Mouse (Mus musculus): ENCODE results near the gene Phb. TPM values are rescaled to one million over a fixed set of nuclear protein-coding genes. Genes with fewer than 3 reads are reported as not detected.

The Phb gene
- polyA plus RNA-seq, 1 experiment: 129 TPM

DNA sequence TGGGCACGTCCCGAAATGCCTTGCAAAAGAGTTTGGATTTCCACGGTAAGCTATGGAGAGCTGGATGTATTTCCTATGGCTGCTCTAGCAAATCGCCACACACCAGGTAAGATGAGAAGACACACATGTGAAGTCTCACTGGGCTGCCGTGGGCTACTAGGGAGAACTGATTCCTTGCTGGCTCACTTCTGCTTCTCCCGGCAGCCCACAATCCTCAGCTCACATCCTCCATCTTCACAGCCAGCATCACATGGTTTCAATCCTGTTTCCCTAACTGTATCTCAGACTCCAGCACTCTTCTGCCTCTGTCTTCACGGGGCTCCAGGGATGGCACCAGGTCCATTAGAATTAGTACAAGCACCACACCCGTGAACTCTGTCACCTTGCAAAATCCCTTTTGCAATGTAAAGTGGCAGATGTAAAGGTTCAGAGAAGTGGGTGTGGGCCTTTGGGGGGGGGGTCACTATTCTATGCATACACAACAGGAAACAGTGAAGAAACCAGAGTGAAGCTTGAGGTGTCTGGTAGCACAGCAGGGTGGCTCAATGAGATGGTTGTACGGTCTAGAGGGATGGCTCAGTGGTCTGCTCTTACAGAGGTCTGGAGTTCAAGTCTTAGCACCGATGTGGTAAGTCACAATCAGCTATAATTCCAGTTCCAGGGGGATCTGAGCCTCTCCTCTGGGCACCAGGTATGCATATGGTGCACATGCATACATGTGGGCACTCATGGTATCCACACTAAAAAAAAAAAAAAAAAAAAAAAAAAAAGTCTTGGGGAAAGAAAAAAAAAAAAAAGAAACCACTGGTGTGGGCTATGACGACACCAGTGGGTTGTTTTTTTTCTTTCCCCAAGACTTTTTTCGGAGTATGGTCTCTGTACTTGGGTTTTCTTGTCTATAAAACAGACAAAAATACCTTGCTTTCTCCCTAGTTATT is 37.5 kb downstream of the Phb start:
- no peak overlapping the region for H3K4me3 ChIP-seq (ENCODE audit: insufficient read depth, low read length)
- no peak for TF ChIP-seq POLR2A (IDR thresholded peaks at IDR 0.05; ENCODE audit: extremely low read depth, insufficient read depth, low read length)
- no peak for TF ChIP-seq CTCF (IDR thresholded peaks at IDR 0.05; ENCODE audit: extremely low read depth, insufficient read depth, low read length)
- no peak overlapping the region for H3K27ac ChIP-seq (ENCODE audit: insufficient read depth, low read length)
- no peaks in the 10 kb centered on the region; the same call in 1 of the 2 replicates for H3K4me1 ChIP-seq (ENCODE audit: control insufficient read depth, insufficient read depth, low read length)

DNA sequence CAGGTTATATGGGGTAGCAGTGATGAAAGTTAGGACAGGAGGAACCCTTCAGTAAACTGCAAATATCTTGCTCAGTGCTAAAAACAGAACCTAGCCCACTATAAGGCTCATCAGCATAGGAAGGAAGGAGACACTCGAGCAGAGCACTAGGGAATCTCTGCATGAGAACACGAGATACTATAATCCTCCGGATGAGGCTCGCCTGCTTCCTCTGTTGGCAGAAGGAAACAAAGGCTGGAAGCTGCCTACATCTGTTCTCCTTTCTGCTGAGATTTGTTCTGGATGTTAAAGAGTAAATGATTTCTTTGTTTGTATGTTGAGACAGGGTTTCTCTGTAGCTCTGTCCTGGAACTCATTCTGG is 38.2 kb downstream of the Phb start:
- Histone ChIP-seq H3K4me3 (ENCODE audit: insufficient read depth, low read length) (no peak overlapping the region), H3K4me1 (ENCODE audit: control insufficient read depth, insufficient read depth, low read length) (no peaks in the 10 kb centered on the region; the same call in 1 of the 2 replicates), H3K27ac (ENCODE audit: insufficient read depth, low read length) (no peak overlapping the region)
- TF ChIP-seq POLR2A (IDR thresholded peaks at IDR 0.05; ENCODE audit: extremely low read depth, insufficient read depth, low read length) (no peak), CTCF (IDR thresholded peaks at IDR 0.05; ENCODE audit: extremely low read depth, insufficient read depth, low read length) (no peak)

DNA sequence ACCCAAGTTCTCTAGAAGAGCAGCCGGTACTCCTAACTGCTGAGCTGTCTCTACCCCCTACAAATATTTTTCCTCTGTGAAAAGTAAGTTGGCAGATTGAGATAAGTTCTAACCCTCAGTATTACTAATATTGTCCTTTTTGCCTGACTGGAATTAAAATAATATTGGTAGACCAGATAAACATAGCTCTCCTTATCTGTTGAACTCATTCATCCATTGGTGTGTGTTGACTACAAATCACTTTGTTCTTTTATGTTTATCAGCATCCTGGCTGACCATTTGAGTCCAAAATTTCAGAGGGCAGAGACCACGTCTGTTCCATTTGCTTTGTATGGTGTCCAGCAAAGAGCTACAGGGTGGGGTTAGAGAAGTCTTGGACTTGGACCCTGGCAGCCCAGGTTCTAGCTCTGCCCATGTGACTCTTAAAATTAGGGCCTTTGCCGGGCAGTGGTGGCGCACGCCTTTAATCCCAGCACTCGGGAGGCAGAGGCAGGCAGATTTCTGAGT is 42.8 kb downstream of the Phb start:
- H3K4me1 ChIP-seq (ENCODE audit: control insufficient read depth, insufficient read depth, low read length): no peaks in the 10 kb centered on the region; the same call in 1 of the 2 replicates
- TF ChIP-seq POLR2A (IDR thresholded peaks at IDR 0.05; ENCODE audit: extremely low read depth, insufficient read depth, low read length) (no peak), CTCF (IDR thresholded peaks at IDR 0.05; ENCODE audit: extremely low read depth, insufficient read depth, low read length) (no peak)
- no peak overlapping the region for H3K4me3 ChIP-seq (ENCODE audit: insufficient read depth, low read length)
- no peak overlapping the region for H3K27ac ChIP-seq (ENCODE audit: insufficient read depth, low read length)

DNA sequence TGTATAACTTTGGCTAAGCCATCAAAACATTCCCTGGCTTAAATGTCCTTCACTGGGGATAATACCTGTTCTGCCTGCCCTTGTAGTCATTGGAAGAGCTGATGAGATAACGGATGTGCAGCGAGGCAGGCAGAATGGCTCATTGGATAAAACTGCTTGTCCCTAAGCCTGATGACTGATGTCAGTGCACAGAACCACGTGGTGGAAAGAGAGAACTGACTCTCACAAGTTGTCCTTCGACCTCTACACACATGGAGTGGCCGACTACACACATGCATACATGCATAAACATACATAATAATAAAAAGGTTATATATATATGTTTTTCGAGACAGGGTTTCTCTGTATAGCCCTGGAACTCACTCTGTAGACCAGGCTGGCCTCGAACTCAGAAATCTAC is 43.7 kb downstream of the Phb start:
- H3K4me3 ChIP-seq (ENCODE audit: insufficient read depth, low read length): no peak overlapping the region
- H3K4me1 ChIP-seq (ENCODE audit: control insufficient read depth, insufficient read depth, low read length): no peaks in the 10 kb centered on the region; the same call in 1 of the 2 replicates
- H3K27ac ChIP-seq (ENCODE audit: insufficient read depth, low read length): no peak overlapping the region
- TF ChIP-seq CTCF (IDR thresholded peaks at IDR 0.05; ENCODE audit: extremely low read depth, insufficient read depth, low read length): no peak
- TF ChIP-seq POLR2A (IDR thresholded peaks at IDR 0.05; ENCODE audit: extremely low read depth, insufficient read depth, low read length): no peak

DNA sequence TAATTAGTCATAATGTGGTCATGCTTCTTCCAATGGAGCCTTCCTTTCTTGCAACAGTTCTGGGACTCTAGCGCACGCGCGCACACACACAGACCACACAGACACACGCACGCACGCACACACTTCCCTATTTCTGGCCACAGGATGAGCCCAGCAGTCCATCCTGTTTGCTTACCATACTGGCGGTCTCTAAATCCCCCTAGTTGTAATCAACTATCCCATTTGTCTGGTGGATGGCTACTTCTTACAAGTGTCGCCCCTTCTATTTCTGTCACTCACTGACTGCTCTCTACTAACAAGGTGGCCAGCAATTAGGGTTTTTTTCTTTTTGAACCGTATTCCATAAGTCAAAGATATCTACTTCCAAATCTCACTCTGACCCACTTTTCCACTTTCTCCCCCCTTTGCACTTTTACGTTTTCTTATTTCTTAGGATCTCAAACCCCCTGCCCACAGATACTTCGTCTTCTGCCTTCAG is 45.4 kb downstream of the Phb start:
- TF ChIP-seq CTCF (IDR thresholded peaks at IDR 0.05; ENCODE audit: extremely low read depth, insufficient read depth, low read length): no peak
- no peak for TF ChIP-seq POLR2A (IDR thresholded peaks at IDR 0.05; ENCODE audit: extremely low read depth, insufficient read depth, low read length)
- Histone ChIP-seq H3K27ac (ENCODE audit: insufficient read depth, low read length) (peak overlapping the region; percentile 38; the same call in 1 of the 2 replicates), H3K4me3 (ENCODE audit: insufficient read depth, low read length) (peak overlapping the region; percentile 95), H3K4me1 (ENCODE audit: control insufficient read depth, insufficient read depth, low read length) (peaks cover 1% of the 10 kb centered on the region; the same call in 1 of the 2 replicates)

DNA sequence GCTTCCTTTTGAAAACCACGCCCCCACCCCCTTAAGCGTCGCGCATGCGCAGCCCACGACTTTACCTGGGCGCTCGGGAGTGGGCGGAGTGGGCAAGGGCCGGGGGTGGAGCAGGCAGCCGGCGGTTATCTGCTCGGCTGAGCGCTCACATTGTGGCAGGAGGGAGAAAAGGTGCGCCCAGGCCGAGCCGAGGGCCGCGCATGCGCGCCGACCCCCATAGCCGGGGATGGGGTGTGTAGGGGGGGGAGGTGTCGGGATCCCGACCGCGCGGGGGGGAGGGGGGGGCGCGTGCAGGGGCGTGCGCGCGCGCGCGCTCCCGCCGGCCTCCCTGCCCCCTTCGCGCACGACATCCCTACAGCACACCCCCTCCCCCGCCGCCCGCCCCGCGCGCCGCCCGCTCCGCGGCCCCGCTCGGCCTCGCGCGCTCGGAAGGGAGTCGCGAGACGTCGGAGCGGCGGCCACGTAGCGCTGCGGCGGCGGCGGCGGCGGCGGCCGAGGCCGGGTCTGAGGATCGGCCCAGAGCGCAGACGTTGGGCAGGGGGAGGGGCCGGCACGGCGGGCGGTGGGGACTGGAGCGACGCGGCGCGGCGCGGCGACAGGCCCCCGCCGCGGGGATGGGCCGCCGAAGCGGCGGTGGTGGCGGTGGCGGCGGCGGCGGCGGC is 45.9 kb downstream of the Phb start, which contains the start of gene Zfp652:
Gene Zfp652 (plus strand): TSS at position 111 of the 662 bp plus-strand sequence.
- H3K4me3 ChIP-seq (ENCODE audit: insufficient read depth, low read length): peak within 1 kb of the TSS; percentile 95
- peak within 1 kb of the TSS; percentile 99 for H3K27ac ChIP-seq (ENCODE audit: insufficient read depth, low read length)
- TF ChIP-seq POLR2A (IDR thresholded peaks at IDR 0.05; ENCODE audit: extremely low read depth, insufficient read depth, low read length): no peak
- TF ChIP-seq CTCF (IDR thresholded peaks at IDR 0.05; ENCODE audit: extremely low read depth, insufficient read depth, low read length): no peak
- peaks cover 1% of the 10 kb centered on the region; the same call in 1 of the 2 replicates for H3K4me1 ChIP-seq (ENCODE audit: control insufficient read depth, insufficient read depth, low read length)

DNA sequence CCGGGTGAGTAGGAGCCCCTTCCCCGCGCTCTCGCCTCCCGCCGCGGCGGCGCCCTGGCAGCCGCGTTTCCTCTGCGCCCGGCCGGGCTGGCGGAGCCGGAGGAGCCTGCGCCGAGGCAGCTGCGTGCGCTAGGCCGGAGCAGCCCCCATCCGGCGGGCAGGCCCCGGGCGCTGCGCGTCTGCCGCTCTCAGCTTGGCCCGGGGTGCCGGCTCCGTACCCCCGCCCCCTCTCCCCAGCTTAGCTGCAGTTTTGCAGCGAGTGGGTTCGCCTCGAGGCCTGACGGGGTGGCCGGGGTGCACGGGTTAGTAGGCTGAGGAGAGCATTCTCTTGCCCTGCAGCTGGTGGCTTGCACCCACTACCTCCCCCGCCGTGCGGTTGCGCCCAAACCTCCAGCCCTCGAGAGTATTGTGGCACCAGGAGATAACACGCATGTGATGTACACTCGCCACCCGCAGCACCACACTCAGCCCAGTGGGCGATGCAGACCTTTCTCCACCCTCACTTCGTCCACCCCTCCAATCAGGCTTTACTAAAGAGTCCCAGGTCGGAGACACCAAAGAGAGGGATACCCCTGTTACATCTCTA is 46.6 kb downstream of the Phb start:
- Histone ChIP-seq H3K27ac (ENCODE audit: insufficient read depth, low read length) (peak overlapping the region; percentile 99), H3K4me3 (ENCODE audit: insufficient read depth, low read length) (peak overlapping the region; percentile 95)
- TF ChIP-seq POLR2A (IDR thresholded peaks at IDR 0.05; ENCODE audit: extremely low read depth, insufficient read depth, low read length) (no peak), CTCF (IDR thresholded peaks at IDR 0.05; ENCODE audit: extremely low read depth, insufficient read depth, low read length) (no peak)

DNA sequence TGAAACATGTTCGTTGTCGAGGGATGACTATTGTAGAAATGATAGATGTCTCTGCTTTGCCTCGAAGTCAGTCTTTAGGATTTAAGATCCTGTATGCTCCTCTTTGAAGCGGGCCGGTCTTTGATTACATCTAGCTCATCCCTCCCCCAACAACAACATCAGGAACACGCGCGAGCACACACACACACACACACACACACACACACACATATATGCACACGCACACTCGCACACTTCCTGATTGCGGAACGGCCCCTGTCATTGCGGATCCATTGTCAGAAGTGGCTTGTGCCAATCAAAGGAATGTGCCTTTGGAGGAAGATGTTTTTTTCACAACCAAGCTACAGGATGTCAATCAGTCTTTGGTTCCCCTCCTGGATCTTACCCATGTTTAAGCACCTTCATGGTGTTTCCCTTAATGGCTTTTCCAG is 47.1 kb downstream of the Phb start:
- peak overlapping the region; percentile 95 for H3K4me3 ChIP-seq (ENCODE audit: insufficient read depth, low read length)
- H3K27ac ChIP-seq (ENCODE audit: insufficient read depth, low read length): peak overlapping the region; percentile 99; the same call in 1 of the 2 replicates
- H3K4me1 ChIP-seq (ENCODE audit: control insufficient read depth, insufficient read depth, low read length): peaks cover 1% of the 10 kb centered on the region; the same call in 1 of the 2 replicates
- TF ChIP-seq POLR2A (IDR thresholded peaks at IDR 0.05; ENCODE audit: extremely low read depth, insufficient read depth, low read length) (no peak), CTCF (IDR thresholded peaks at IDR 0.05; ENCODE audit: extremely low read depth, insufficient read depth, low read length) (no peak)

More for the DNA sequence above, 46.6 kb downstream of the Phb start:
- H3K4me1 ChIP-seq (ENCODE audit: control insufficient read depth, insufficient read depth, low read length): peaks cover 1% of the 10 kb centered on the region; the same call in 1 of the 2 replicates

DNA sequence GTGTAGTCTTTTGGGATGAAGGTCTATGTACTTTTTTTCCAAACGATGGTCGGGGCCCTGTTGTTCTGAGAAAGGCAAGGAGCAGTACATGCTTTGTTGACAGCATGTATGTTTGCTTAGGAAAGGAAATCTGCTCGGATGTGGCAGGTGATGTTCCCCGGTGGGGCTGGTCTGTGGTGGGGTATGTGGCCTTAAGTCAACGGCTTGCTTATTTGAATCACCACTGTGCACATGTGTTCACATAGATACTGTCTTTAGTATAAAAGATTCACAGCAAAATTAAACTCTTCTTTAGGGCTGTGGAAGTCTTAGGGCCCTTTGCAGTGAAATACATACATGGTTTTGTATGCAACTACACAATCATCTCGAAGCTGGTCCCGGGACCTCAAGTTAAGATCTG is 47.7 kb downstream of the Phb start:
- no peak overlapping the region for H3K27ac ChIP-seq (ENCODE audit: insufficient read depth, low read length)
- peaks cover 1% of the 10 kb centered on the region; the same call in 1 of the 2 replicates for H3K4me1 ChIP-seq (ENCODE audit: control insufficient read depth, insufficient read depth, low read length)
- TF ChIP-seq POLR2A (IDR thresholded peaks at IDR 0.05; ENCODE audit: extremely low read depth, insufficient read depth, low read length) (no peak), CTCF (IDR thresholded peaks at IDR 0.05; ENCODE audit: extremely low read depth, insufficient read depth, low read length) (no peak)
- peak overlapping the region; percentile 95 for H3K4me3 ChIP-seq (ENCODE audit: insufficient read depth, low read length)

Measured in cortical plate, adult 2 months (tissue).